Mouse (Mus musculus): ENCODE results near the gene Plcb4. TPM values are rescaled to one million over a fixed set of nuclear protein-coding genes. Genes with fewer than 3 reads are reported as not detected.
"Not testable (repeated sequence)": the region's sequence is repeated elsewhere in the genome, so short reads cannot be mapped to it uniquely, and the experiment has no call there.

The Plcb4 gene
- polyA plus RNA-seq, 1 experiment from 2014 or later, result 0.62 TPM

GRCm38 (mm10) chr2:135980428-135980827 is 321.6 kb downstream of the Plcb4 start:
- Histone ChIP-seq H3K36me3 (ENCODE audit: inconsistent target) (no peaks in the 10 kb centered on the region), H3K79me2 (ENCODE audit: inconsistent target) (no peaks in the 10 kb centered on the region), H3K27ac (no peak overlapping the region), H3K4me3 (ENCODE audit: inconsistent target) (no peak overlapping the region)
- WGBS (ENCODE audit: missing documents), result 91% methylated on average over 1 of the region's 1 CpGs

GRCm38 (mm10) chr2:135983972-135984371 is 325.2 kb downstream of the Plcb4 start:
- no peaks in the 10 kb centered on the region for H3K36me3 ChIP-seq (ENCODE audit: inconsistent target)
- WGBS (ENCODE audit: missing documents), result 69% methylated on average over 4 of the region's 4 CpGs
- H3K27ac ChIP-seq, result no peak overlapping the region
- no peak overlapping the region for H3K4me3 ChIP-seq (ENCODE audit: inconsistent target)
- H3K79me2 ChIP-seq (ENCODE audit: inconsistent target), result no peaks in the 10 kb centered on the region

- Histone ChIP-seq H3K27ac (no peak overlapping the region), H3K4me3 (ENCODE audit: inconsistent target) (no peak overlapping the region), H3K79me2 (ENCODE audit: inconsistent target) (no peaks in the 10 kb centered on the region), H3K36me3 (ENCODE audit: inconsistent target) (no peaks in the 10 kb centered on the region)
- 94% methylated on average over 6 of the region's 15 CpGs for WGBS (ENCODE audit: missing documents)
Measured at GRCm38 (mm10) chr2:135985536-135986265, 326.9 kb downstream of the Plcb4 start.

GRCm38 (mm10) chr2:135988475-135988874 is 329.7 kb downstream of the Plcb4 start:
- H3K79me2 ChIP-seq (ENCODE audit: inconsistent target); H3K4me3 ChIP-seq (ENCODE audit: inconsistent target); H3K36me3 ChIP-seq (ENCODE audit: inconsistent target); H3K27ac ChIP-seq: not testable (repeated sequence)

GRCm38 (mm10) chr2:135990686-135991085 is 331.9 kb downstream of the Plcb4 start:
- H3K27ac ChIP-seq; H3K4me3 ChIP-seq (ENCODE audit: inconsistent target); H3K79me2 ChIP-seq (ENCODE audit: inconsistent target); H3K36me3 ChIP-seq (ENCODE audit: inconsistent target): not testable (repeated sequence)
- WGBS (ENCODE audit: missing documents), result 90% methylated on average over 5 of the region's 10 CpGs

GRCm38 (mm10) chr2:135993314-135993713 is 334.5 kb downstream of the Plcb4 start:
- Histone ChIP-seq H3K4me3 (ENCODE audit: inconsistent target) (no peak overlapping the region), H3K36me3 (ENCODE audit: inconsistent target) (no peaks in the 10 kb centered on the region), H3K27ac (no peak overlapping the region), H3K79me2 (ENCODE audit: inconsistent target) (no peaks in the 10 kb centered on the region)
- WGBS (ENCODE audit: missing documents), result 82% methylated on average over 11 of the region's 11 CpGs

GRCm38 (mm10) chr2:135995196-135995595 is 336.4 kb downstream of the Plcb4 start:
- no peak overlapping the region for H3K27ac ChIP-seq
- H3K36me3 ChIP-seq (ENCODE audit: inconsistent target), result no peaks in the 10 kb centered on the region
- WGBS (ENCODE audit: missing documents), result 93% methylated on average over 4 of the region's 4 CpGs
- H3K4me3 ChIP-seq (ENCODE audit: inconsistent target), result no peak overlapping the region
- no peaks in the 10 kb centered on the region for H3K79me2 ChIP-seq (ENCODE audit: inconsistent target)

GRCm38 (mm10) chr2:135996936-135997335 is 338.1 kb downstream of the Plcb4 start:
- 96% methylated on average over 6 of the region's 6 CpGs for WGBS (ENCODE audit: missing documents)
- H3K4me3 ChIP-seq (ENCODE audit: inconsistent target), result no peak overlapping the region
- H3K36me3 ChIP-seq (ENCODE audit: inconsistent target), result no peaks in the 10 kb centered on the region
- H3K27ac ChIP-seq, result no peak overlapping the region
- H3K79me2 ChIP-seq (ENCODE audit: inconsistent target), result no peaks in the 10 kb centered on the region

- WGBS (ENCODE audit: missing documents), result 94% methylated on average over 18 of the region's 18 CpGs
Measured at GRCm38 (mm10) chr2:135997361-135998150, 338.7 kb downstream of the Plcb4 start.

GRCm38 (mm10) chr2:135998886-135999285 is 340.1 kb downstream of the Plcb4 start:
- no peaks in the 10 kb centered on the region for H3K36me3 ChIP-seq (ENCODE audit: inconsistent target)
- WGBS (ENCODE audit: missing documents), result 96% methylated on average over 7 of the region's 7 CpGs
- H3K27ac ChIP-seq, result no peak overlapping the region
- H3K4me3 ChIP-seq (ENCODE audit: inconsistent target), result no peak overlapping the region
- no peaks in the 10 kb centered on the region for H3K79me2 ChIP-seq (ENCODE audit: inconsistent target)

More at GRCm38 (mm10) chr2:135997361-135998150, 338.7 kb downstream of the Plcb4 start:
- no peak overlapping the region for H3K27ac ChIP-seq
- H3K36me3 ChIP-seq (ENCODE audit: inconsistent target), result no peaks in the 10 kb centered on the region
- no peaks in the 10 kb centered on the region for H3K79me2 ChIP-seq (ENCODE audit: inconsistent target)
- H3K4me3 ChIP-seq (ENCODE audit: inconsistent target), result no peak overlapping the region

- Histone ChIP-seq H3K27ac (no peak overlapping the region), H3K79me2 (ENCODE audit: inconsistent target) (no peaks in the 10 kb centered on the region), H3K36me3 (ENCODE audit: inconsistent target) (no peaks in the 10 kb centered on the region), H3K4me3 (ENCODE audit: inconsistent target) (no peak overlapping the region)
- 100% methylated on average over 1 of the region's 1 CpGs for WGBS (ENCODE audit: missing documents)
Measured at GRCm38 (mm10) chr2:135999361-135999760, 340.6 kb downstream of the Plcb4 start.

- Histone ChIP-seq H3K27ac (no peak overlapping the region), H3K36me3 (ENCODE audit: inconsistent target) (no peaks in the 10 kb centered on the region)
- 85% methylated on average over 5 of the region's 5 CpGs for WGBS (ENCODE audit: missing documents)
Measured at GRCm38 (mm10) chr2:136000933-136001332, 342.1 kb downstream of the Plcb4 start.

GRCm38 (mm10) chr2:136002118-136002517 is 343.3 kb downstream of the Plcb4 start:
- Histone ChIP-seq H3K36me3 (ENCODE audit: inconsistent target) (no peaks in the 10 kb centered on the region), H3K27ac (no peak overlapping the region), H3K4me3 (ENCODE audit: inconsistent target) (no peak overlapping the region), H3K79me2 (ENCODE audit: inconsistent target) (no peaks in the 10 kb centered on the region)
- WGBS (ENCODE audit: missing documents), result 58% methylated on average over 7 of the region's 7 CpGs

More at GRCm38 (mm10) chr2:136000933-136001332, 342.1 kb downstream of the Plcb4 start:
- no peaks in the 10 kb centered on the region for H3K79me2 ChIP-seq (ENCODE audit: inconsistent target)
- H3K4me3 ChIP-seq (ENCODE audit: inconsistent target), result no peak overlapping the region

GRCm38 (mm10) chr2:136003836-136004235 is 345.0 kb downstream of the Plcb4 start:
- no peaks in the 10 kb centered on the region for H3K36me3 ChIP-seq (ENCODE audit: inconsistent target)
- no peaks in the 10 kb centered on the region for H3K79me2 ChIP-seq (ENCODE audit: inconsistent target)
- no peak overlapping the region for H3K4me3 ChIP-seq (ENCODE audit: inconsistent target)
- 70% methylated on average over 1 of the region's 1 CpGs for WGBS (ENCODE audit: missing documents)
- no peak overlapping the region for H3K27ac ChIP-seq

- Histone ChIP-seq H3K27ac (no peak overlapping the region), H3K79me2 (ENCODE audit: inconsistent target) (no peaks in the 10 kb centered on the region), H3K36me3 (ENCODE audit: inconsistent target) (no peaks in the 10 kb centered on the region), H3K4me3 (ENCODE audit: inconsistent target) (no peak overlapping the region)
- 93% methylated on average over 5 of the region's 5 CpGs for WGBS (ENCODE audit: missing documents)
Measured at GRCm38 (mm10) chr2:136006280-136006679, 347.5 kb downstream of the Plcb4 start.

Measured in macrophage (primary cell).